Mouse (Mus musculus) testis, adult 2 months (tissue): ENCODE measurements around the gene Inpp4b.

Experiments used
- CTCF ChIP-seq: fragments of 200-500 bp; IDR thresholded peaks from 2 replicates; pipeline ENCODE4 v1.5.1; 2012; ENCODE audit warnings: low read depth, mild to moderate bottlenecking, inconsistent platforms, low read length, moderate library complexity; ENCODE audit not compliant: control insufficient read depth, insufficient read depth, insufficient replicate concordance
- POLR2A ChIP-seq: fragments of 200-500 bp; IDR thresholded peaks from 2 replicates; pipeline ENCODE4 v1.6.1; 2012; ENCODE audit warnings: low read depth, mild to moderate bottlenecking, inconsistent platforms, low read length, moderate library complexity; ENCODE audit not compliant: control insufficient read depth

DNA sequence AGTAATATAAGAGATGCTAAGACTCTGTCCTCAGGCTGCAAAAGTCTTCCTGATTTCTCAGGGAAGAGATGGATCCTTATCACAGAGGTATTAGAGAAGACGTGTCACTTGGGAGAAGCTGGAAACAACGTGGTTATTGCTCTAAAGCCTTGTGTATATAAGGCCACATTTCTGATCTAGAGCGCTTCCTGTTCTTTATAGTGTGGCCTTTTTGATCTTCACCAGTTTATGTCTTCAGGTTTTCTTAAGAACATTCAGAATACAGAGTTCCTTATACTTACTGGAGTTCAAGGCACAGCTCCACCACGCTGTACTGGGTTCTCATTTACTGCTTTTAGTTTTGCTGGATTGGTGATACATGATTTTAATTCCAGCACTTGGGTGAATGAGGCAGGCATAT, 419.1 kb downstream of the Inpp4b start:
- no peak for TF ChIP-seq CTCF
- no peak for TF ChIP-seq POLR2A
